ENCODE assay signal across 9 mouse cellular contexts in genomic region chr1:74014538-74015327, GRCm38 (mm10).
DNase-seq lines count a peak whose midpoint lies in the region; ATAC-seq and TF ChIP-seq lines count a peak whose summit lies in the region.
"Had no signal": no experiment of that assay in that cellular context is flagged by ENCODE, and none has a peak within 500 bp of the region (broad histone marks: within the 10 kb centered on the region; RNA-seq: fewer than 3 reads in every experiment).

No protein-coding gene starts in this region.

- H3K4me3 ChIP-seq in lung, postnatal 0 days (ENCODE audit: low read depth, low read length) = no peak overlapping the region
- H3K4me3 ChIP-seq in midbrain, embryonic 13.5 days (replicated peaks) = no peak overlapping the region

- H3K9me3 ChIP-seq in lung, postnatal 0 days (ENCODE audit: low read length) = no peaks in the 10 kb centered on the region
- peaks cover 5% of the 10 kb centered on the region; the same call in 1 of the 2 replicates for H3K9me3 ChIP-seq in midbrain, embryonic 13.5 days

- 33% methylated on average over 8 of the region's 14 CpGs for WGBS in lung, postnatal 0 days
- WGBS in midbrain, embryonic 13.5 days = 69% methylated on average over 10 of the region's 14 CpGs

- no peak overlapping the region for H3K4me2 ChIP-seq in lung, postnatal 0 days (replicated peaks; ENCODE audit: low read depth, low read length)
- no peak overlapping the region for H3K4me2 ChIP-seq in midbrain, embryonic 13.5 days (replicated peaks)

- TF ChIP-seq CTCF in lung, postnatal 0 days (IDR thresholded peaks at IDR 0.05) = no peak

- 0 out of 2 replicates have a peak overlapping the region, but pooled peaks have one; percentile 23 for H3K9ac ChIP-seq in lung, postnatal 0 days (replicated peaks; ENCODE audit: low read depth)
- no peak overlapping the region for H3K9ac ChIP-seq in midbrain, embryonic 13.5 days (replicated peaks)

- peak overlapping the region; percentile 92 for H3K27ac ChIP-seq in lung, postnatal 0 days (ENCODE audit: low read length)
- no peak overlapping the region for H3K27ac ChIP-seq in midbrain, embryonic 13.5 days

- peaks cover 54% of the 10 kb centered on the region for H3K4me1 ChIP-seq in lung, postnatal 0 days (ENCODE audit: insufficient read depth, low read depth, low read length)
- no peaks in the 10 kb centered on the region for H3K4me1 ChIP-seq in midbrain, embryonic 13.5 days (replicated peaks)

- peak; percentile 94 for TF ChIP-seq EP300 in lung, postnatal 0 days (IDR thresholded peaks at IDR 0.05)

- intact Hi-C loops in left cerebral cortex, postnatal 36 days (cut with DNase I) = no loop called here

- H3K27me3 ChIP-seq in lung, postnatal 0 days (replicated peaks; ENCODE audit: insufficient read depth, low read length) = no peaks in the 10 kb centered on the region
- no peaks in the 10 kb centered on the region for H3K27me3 ChIP-seq in midbrain, embryonic 13.5 days

- peak; percentile 45 for ATAC-seq in lung, postnatal 0 days
- no peak for ATAC-seq in midbrain, embryonic 13.5 days

- peak; percentile 70 for DNase-seq in adrenal gland, adult 2 months
- DNase-seq in adrenal gland, postnatal 25 days = no peak
- peak; percentile 73 to 82 for DNase-seq in heart, adult 9 months (ENCODE audit: low spot score in 2 of 2)
- peak; percentile 65 for DNase-seq in kidney, postnatal 10 days
- peak; percentile 86 for DNase-seq in lung, postnatal 0 days (ENCODE audit: low spot score)
- no peak for DNase-seq in left cerebral cortex, adult 8-10 months (ENCODE audit: low spot score in 2 of 2)
- DNase-seq in left cerebral cortex, postnatal 36 days (ENCODE audit: low spot score in 2 of 2) = no peak
- DNase-seq: cerebellum, adult 8-10 months had no signal

- no peaks in the 10 kb centered on the region for H3K36me3 ChIP-seq in lung, postnatal 0 days (ENCODE audit: insufficient read depth, low read length)
- no peaks in the 10 kb centered on the region for H3K36me3 ChIP-seq in midbrain, embryonic 13.5 days

Comparison
In these comparisons a context has a peak if more than half of its experiments do, and no peak if none do; other contexts are left out.
1. DNase-seq: peak in adrenal gland, adult 2 months (single experiment), heart, adult 9 months (2 of 2), kidney, postnatal 10 days (single experiment) and lung, postnatal 0 days (single experiment); none in adrenal gland, postnatal 25 days (single experiment), left cerebral cortex, adult 8-10 months (0 of 2) and left cerebral cortex, postnatal 36 days (0 of 2).